Mouse (Mus musculus) kidney, embryonic 15.5 days (tissue): Measurements from ENCODE around the gene Reep3. TPM values are rescaled to one million over a fixed set of nuclear protein-coding genes. Genes with fewer than 3 reads are reported as not detected.
"Not testable (repeated sequence)": the region's sequence is repeated elsewhere in the genome, so short reads cannot be mapped to it uniquely, and the experiment has no call there.

ENCODE experiments used
- ATAC-seq: fragments of 200-750 bp; cut with Nextera tagmentation; replicated peaks from 2 replicates; pipeline ENCODE4 v1.8.0; 2017; ENCODE audit warnings: moderate TSS enrichment; ENCODE audit not compliant: low FRiP score
- H3K27ac ChIP-seq: fragments of 300-500 bp; sonication (generic); 2 replicates; pipeline ENCODE4 v1.5.1; 2015; ENCODE audit warnings: mild to moderate bottlenecking, inconsistent platforms
- H3K27me3 ChIP-seq: fragments of 300-500 bp; sonication (generic); 2 replicates; pipeline ENCODE4 v1.6.1; 2015; ENCODE audit warnings: inconsistent platforms
- H3K36me3 ChIP-seq: fragments of 300-500 bp; sonication (generic); 2 replicates; pipeline ENCODE4 v1.6.1; 2015; ENCODE audit warnings: inconsistent platforms
- H3K4me1 ChIP-seq: fragments of 300-500 bp; sonication (generic); 2 replicates; pipeline ENCODE4 v1.6.1; 2015; ENCODE audit warnings: inconsistent platforms
- H3K4me2 ChIP-seq: fragments of 300-500 bp; sonication (generic); 2 replicates; pipeline ENCODE4 v1.6.1; 2015; ENCODE audit warnings: moderate library complexity, mild to moderate bottlenecking, inconsistent platforms
- H3K4me3 ChIP-seq: fragments of 300-500 bp; sonication (generic); replicated peaks from 2 replicates; pipeline ENCODE4 v1.5.1; 2015; ENCODE audit warnings: mild to moderate bottlenecking, inconsistent platforms
- H3K9ac ChIP-seq: fragments of 300-500 bp; sonication (generic); 2 replicates; pipeline ENCODE4 v1.6.1; 2015; ENCODE audit warnings: mild to moderate bottlenecking, inconsistent platforms
- H3K9me3 ChIP-seq: fragments of 300-500 bp; sonication (generic); replicated peaks from 2 replicates; pipeline ENCODE4 v1.6.1; 2016; ENCODE audit warnings: inconsistent platforms
- WGBS: fragments of 180-500 bp; shearing (Covaris S2); methylation state at CpG from one replicate; pipeline ENCODE4 v1.1.7; 2015; ENCODE audit warnings: mixed read lengths; 5-methylcytosine and 5-hydroxymethylcytosine counted together
- polyA plus RNA-seq: library from polyadenylated mRNA; unstranded; fragments of >200 nt; fragmentation: Nextera tagmentation; extraction: Ambion mirVana; gene quantifications from 2 replicates; pipeline ENCODE4 v1.2.1, GENCODE M21; 2015

Reep3 gene
- polyA plus RNA-seq, 1 experiment from 2014 or later: 47.0 TPM

DNA sequence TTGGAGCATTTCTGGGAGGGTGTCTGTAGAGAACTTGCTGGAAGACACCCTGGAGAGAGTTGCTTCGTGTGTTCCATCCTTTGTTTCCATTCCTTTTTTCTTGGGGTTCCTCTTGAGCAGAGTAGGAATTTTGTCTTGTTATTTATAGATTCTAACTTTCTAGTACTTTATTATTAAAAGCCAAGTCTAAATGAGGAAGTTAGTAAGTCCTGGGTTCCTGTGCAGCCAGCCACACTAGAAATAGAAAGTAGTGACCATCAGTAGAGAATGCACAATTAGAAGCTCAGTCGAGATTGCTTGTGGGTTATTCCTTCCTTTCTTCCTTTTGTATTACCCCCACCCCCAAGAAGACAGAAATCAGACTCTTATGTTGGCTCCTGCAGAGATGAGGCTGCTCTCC lies 27.0 kb upstream of the Reep3 start:
- ATAC-seq: no peak
- Histone ChIP-seq H3K4me1 (peaks cover 51% of the 10 kb centered on the region), H3K9me3 (no peaks in the 10 kb centered on the region), H3K9ac (no peak overlapping the region), H3K27me3 (no peaks in the 10 kb centered on the region), H3K27ac (no peak overlapping the region), H3K4me2 (no peak overlapping the region), H3K4me3 (no peak overlapping the region), H3K36me3 (no peaks in the 10 kb centered on the region)
- WGBS: 64% methylated on average over 2 of the region's 2 CpGs

DNA sequence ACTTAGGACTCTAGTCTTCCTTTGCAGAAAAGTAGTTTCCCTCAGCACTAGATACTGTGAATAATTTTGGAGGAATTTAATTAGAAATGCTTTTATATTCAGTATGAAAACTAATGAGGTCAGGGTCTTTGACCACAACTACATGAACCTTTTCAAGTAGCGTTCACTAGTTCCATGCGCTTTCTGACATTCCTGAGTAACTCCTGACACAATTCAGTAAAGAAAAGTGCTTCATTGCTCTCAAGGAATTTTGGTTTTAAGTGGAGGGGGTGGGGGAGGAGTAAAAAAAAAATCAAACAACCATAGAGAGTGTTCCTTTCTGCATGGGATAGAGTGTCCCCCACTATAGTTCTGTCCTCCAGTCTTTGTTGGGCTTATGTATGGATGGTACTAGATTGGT lies 23.9 kb upstream of the Reep3 start:
- whole genome bisulfite sequencing: 44% methylated on average over 2 of the region's 2 CpGs
- ATAC-seq: no peak
- H3K27ac ChIP-seq: peak overlapping the region; percentile 69

DNA sequence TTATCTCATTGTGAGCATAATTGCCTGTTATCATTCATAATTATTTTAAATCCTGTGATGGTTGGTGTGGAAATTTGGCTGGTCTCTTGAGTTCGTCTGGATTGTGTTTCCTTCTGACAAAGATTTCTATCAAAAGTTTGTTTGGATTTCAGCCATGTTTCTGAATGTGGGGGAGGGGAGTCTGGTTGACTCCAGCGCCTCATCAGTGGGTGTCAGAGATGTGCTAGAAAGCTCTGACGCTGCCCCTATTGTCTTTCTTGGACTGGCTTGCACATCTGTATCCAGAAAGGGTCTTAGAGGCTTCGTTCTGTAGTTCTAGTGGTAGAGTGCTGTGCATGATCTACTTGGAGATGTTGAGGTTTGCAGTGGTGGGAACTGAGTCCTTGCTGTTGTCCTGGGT lies 23.4 kb upstream of the Reep3 start:
- Histone ChIP-seq H3K27ac (peak overlapping the region; percentile 69), H3K4me2 (0 out of 2 replicates have a peak overlapping the region, but pooled peaks have one; percentile 1), H3K9ac (no peak overlapping the region), H3K36me3 (no peaks in the 10 kb centered on the region), H3K27me3 (no peaks in the 10 kb centered on the region), H3K4me1 (peaks cover 61% of the 10 kb centered on the region), H3K4me3 (no peak overlapping the region), H3K9me3 (no peaks in the 10 kb centered on the region)
- 41% methylated on average over 4 of the region's 4 CpGs for WGBS
- ATAC-seq: no peak

More for the DNA sequence above, 23.9 kb upstream of the Reep3 start:
- no peak overlapping the region for H3K9ac ChIP-seq
- peaks cover 61% of the 10 kb centered on the region for H3K4me1 ChIP-seq
- no peak overlapping the region for H3K4me3 ChIP-seq
- H3K4me2 ChIP-seq: 0 out of 2 replicates have a peak overlapping the region, but pooled peaks have one; percentile 1
- H3K27me3 ChIP-seq: no peaks in the 10 kb centered on the region
- no peaks in the 10 kb centered on the region for H3K9me3 ChIP-seq
- H3K36me3 ChIP-seq: no peaks in the 10 kb centered on the region

DNA sequence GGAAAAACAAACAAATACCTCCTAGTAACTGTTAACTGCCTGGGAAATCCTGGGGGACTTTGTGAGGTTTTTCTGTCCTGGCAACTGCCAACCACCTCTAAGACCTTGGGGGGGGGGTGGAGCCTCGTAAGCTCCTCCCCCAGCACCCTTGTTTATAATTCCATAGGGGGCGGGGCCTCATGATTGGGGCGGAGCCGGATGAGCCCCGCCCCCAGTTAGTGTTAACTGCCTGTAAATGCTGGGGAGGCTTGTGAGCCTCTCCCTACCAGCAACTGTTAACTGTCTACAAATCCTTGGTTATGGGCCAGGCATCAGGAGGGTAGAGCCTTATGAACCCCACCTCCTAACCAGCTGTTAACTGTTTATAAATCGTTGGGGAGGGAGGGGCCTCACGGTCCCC lies 22.5 kb upstream of the Reep3 start:
- ATAC-seq: peak; percentile 30; the same call in 1 of the 2 replicates
- Histone ChIP-seq H3K4me3 (no peak overlapping the region), H3K4me1 (peaks cover 69% of the 10 kb centered on the region), H3K9ac (no peak overlapping the region), H3K9me3 (no peaks in the 10 kb centered on the region), H3K27ac (no peak overlapping the region), H3K27me3 (no peaks in the 10 kb centered on the region), H3K36me3 (no peaks in the 10 kb centered on the region), H3K4me2 (no peak overlapping the region)
- 57% methylated on average over 7 of the region's 7 CpGs for WGBS

DNA sequence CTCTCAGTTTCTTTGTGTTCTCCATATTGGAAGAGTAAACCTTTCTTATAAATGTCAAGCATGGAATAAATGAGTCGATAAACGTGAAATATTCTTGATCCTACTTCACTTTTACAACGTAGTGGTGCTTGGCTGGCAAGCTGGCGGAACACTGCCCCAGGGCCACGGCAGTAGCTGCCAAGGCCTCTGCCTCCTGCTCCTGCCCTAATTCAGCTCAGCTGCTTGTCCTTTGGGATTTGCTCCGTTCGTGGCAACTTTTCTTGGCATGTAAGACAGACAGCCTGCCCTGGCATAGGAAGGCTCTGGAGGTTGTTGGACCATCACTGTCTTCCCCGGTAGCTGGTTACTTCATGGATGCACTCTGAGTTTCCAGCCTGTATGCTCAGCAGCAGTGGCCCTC lies 19.5 kb upstream of the Reep3 start:
- Histone ChIP-seq H3K4me1 (peaks cover 71% of the 10 kb centered on the region), H3K9me3 (no peaks in the 10 kb centered on the region), H3K9ac (no peak overlapping the region), H3K27ac (peak overlapping the region; percentile 37; the same call in 1 of the 2 replicates), H3K4me3 (no peak overlapping the region), H3K4me2 (no peak overlapping the region), H3K27me3 (no peaks in the 10 kb centered on the region), H3K36me3 (no peaks in the 10 kb centered on the region)
- no peak for ATAC-seq
- 49% methylated on average over 8 of the region's 8 CpGs for WGBS

DNA sequence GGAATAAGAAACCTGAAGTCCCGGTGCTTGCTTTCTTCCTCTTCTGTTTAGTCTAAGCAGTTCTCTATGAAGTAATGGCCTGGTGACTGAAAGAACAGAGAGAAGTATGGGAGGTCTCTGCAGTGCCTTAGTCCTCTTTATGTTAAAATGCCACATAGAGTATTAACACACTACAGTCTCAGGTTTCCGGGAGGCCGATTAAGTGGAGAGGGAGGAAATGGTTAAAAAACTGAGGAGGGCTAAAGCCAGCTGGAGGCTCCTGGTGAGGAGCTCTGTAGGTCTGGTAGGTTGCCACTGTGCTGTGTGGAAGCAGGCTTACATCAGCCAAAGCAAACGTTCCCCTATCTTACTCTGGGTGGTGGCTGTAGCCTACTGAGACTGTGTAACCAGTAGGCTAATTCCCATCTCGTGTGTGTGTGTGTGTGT lies 18.9 kb upstream of the Reep3 start:
- no peaks in the 10 kb centered on the region for H3K27me3 ChIP-seq
- no peaks in the 10 kb centered on the region for H3K36me3 ChIP-seq
- no peak overlapping the region for H3K9ac ChIP-seq
- H3K4me3 ChIP-seq: no peak overlapping the region
- H3K9me3 ChIP-seq: no peaks in the 10 kb centered on the region
- no peak overlapping the region; the same call in 1 of the 2 replicates for H3K4me2 ChIP-seq
- H3K27ac ChIP-seq: peak overlapping the region; percentile 83
- H3K4me1 ChIP-seq: peaks cover 77% of the 10 kb centered on the region
- ATAC-seq: 0 out of 2 replicates have a peak, but pooled peaks have one; percentile 24
- WGBS: 11% methylated on average over 5 of the region's 5 CpGs

DNA sequence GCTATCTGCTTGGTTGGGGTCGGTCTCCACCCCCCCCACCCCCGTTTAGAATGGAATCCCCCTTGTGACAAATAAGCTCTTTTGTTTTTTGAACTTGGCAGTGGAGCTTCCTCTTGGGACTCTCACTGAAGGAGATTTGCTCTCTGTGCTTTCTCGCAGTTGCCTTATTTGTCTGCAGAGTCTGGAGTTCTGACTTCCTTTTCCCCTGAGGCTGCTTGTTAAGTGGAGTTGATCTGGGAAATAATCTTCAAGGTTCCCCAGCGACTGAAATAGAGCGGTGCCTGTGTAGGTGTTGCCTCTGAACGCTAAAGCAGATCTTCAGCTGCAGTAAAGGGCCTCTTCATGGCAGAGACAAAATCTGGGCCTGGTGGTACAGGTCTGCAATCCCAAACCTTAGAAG lies 18.4 kb upstream of the Reep3 start:
- H3K27ac ChIP-seq: peak overlapping the region; percentile 83
- H3K4me2 ChIP-seq: no peak overlapping the region; the same call in 1 of the 2 replicates
- no peaks in the 10 kb centered on the region for H3K9me3 ChIP-seq
- H3K4me1 ChIP-seq: peaks cover 77% of the 10 kb centered on the region
- H3K9ac ChIP-seq: no peak overlapping the region
- H3K4me3 ChIP-seq: no peak overlapping the region
- 18% methylated on average over 6 of the region's 6 CpGs for WGBS
- ATAC-seq: no peak
- H3K36me3 ChIP-seq: no peaks in the 10 kb centered on the region
- no peaks in the 10 kb centered on the region for H3K27me3 ChIP-seq

DNA sequence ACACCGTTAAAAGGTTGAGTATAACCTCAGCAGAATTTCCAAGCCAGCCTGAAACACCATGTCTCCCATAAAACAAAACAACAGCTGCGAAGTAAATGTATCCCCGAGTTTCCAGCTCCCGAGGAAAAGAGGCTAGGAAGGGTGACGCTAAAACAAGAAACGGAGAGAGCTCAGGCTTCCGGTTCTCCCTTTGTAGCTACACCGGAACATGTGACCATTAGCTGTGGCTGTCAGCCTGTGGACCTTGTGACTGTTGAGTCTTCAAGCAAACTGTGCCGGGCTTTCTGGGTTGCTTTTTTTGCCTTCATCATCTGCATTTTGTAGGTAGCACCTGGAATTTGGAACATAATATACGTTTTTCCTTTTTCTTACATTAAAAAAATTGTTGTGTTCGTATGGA lies 17.1 kb upstream of the Reep3 start:
- H3K27ac ChIP-seq: no peak overlapping the region
- ATAC-seq: no peak
- WGBS: 82% methylated on average over 11 of the region's 11 CpGs
- H3K4me3 ChIP-seq: no peak overlapping the region
- H3K4me2 ChIP-seq: no peak overlapping the region
- no peak overlapping the region for H3K9ac ChIP-seq
- peaks cover 7% of the 10 kb centered on the region for H3K36me3 ChIP-seq
- peaks cover 70% of the 10 kb centered on the region for H3K4me1 ChIP-seq
- H3K9me3 ChIP-seq: no peaks in the 10 kb centered on the region
- H3K27me3 ChIP-seq: no peaks in the 10 kb centered on the region

DNA sequence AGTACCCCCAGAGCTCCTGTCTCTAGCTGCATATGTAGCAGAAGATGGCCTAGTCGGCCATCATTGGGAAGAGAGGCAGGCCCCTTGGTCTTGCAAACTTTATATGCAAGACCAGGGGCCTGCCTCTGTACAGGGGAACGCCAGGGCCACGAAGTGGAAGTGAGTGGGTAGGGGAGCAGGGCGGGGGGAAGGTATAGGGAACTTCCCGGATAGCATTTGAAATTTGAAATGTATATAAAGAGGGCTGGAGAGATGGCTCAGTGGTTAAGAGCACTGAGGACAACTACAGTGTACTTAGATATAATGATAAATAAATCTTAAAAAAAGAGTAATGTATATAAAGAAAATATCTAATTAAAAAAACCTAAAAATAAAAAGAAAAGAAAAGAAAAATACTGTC lies 16.2 kb upstream of the Reep3 start:
- H3K27me3 ChIP-seq, H3K27ac ChIP-seq, H3K4me3 ChIP-seq, ATAC-seq, H3K4me2 ChIP-seq, H3K9me3 ChIP-seq, H3K9ac ChIP-seq: not testable (repeated sequence)
- WGBS: 84% methylated on average over 5 of the region's 5 CpGs
- peaks cover 73% of the 10 kb centered on the region for H3K4me1 ChIP-seq
- H3K36me3 ChIP-seq: peaks cover 14% of the 10 kb centered on the region

DNA sequence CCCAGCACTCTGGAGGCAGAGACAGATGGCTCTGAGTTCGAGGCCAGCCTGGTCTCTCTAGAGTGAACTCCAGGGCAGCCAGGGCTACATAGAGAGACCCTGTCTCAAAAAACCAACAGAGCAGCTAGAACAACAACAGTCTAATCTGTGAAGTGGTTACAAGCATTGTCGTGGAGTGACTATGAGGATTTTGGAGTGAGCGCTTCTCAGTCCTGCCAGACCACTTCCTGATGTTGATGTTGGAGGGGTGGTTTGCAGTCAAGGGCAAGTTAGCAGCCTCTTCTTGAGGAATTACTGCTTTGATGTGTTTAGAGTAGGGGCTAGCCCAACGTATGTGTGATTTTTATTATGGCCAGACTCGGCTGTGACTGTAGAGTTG lies 15.0 kb upstream of the Reep3 start:
- WGBS: 52% methylated on average over 5 of the region's 5 CpGs
- no peak for ATAC-seq
- H3K9ac ChIP-seq: no peak overlapping the region
- H3K36me3 ChIP-seq: peaks cover 14% of the 10 kb centered on the region
- H3K4me2 ChIP-seq: no peak overlapping the region
- H3K27me3 ChIP-seq: no peaks in the 10 kb centered on the region
- H3K9me3 ChIP-seq: no peaks in the 10 kb centered on the region
- H3K27ac ChIP-seq: no peak overlapping the region
- peaks cover 76% of the 10 kb centered on the region for H3K4me1 ChIP-seq
- H3K4me3 ChIP-seq: no peak overlapping the region

DNA sequence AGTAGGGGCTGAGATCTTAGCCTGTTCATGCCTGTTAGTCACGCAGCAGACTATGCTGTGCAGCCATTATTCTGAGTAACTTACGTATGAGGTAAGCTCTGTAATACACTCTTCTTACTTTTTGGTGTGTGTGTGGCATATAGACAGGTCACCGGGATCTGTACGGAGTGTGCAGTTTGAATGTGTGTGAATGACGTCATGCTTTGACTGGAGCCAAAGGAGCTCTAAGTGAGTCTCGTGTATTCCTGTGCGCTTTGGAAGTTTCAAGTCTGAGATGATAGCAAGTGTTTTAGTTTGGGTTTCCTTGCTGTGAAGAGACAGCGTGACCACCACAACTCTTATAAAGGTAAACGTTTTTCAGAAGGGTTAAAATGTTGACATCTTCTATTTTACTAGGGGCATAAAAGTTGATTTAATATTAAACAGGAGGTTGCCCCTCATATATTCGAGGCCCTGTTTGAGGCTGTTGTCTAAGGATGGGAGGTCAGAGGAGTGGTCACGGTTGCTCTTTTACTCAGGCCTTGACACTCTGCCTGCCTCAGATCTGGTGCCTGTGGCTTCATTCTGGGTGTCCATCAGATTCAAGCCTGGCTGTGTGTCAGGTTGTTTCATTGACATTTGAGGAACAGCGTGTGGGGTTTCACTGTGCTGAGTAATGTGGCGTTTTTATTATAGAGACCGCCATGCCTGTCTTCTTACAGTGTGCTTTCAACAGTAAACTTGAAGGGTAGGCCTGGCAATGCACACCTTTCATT lies 14.5 kb upstream of the Reep3 start:
- Histone ChIP-seq H3K4me3 (no peak overlapping the region), H3K9me3 (no peaks in the 10 kb centered on the region), H3K9ac (no peak overlapping the region), H3K27me3 (no peaks in the 10 kb centered on the region), H3K4me2 (no peak overlapping the region), H3K36me3 (peaks cover 14% of the 10 kb centered on the region), H3K27ac (0 out of 2 replicates have a peak overlapping the region, but pooled peaks have one; percentile 3), H3K4me1 (peaks cover 76% of the 10 kb centered on the region)
- ATAC-seq: no peak
- 60% methylated on average over 14 of the region's 14 CpGs for WGBS

DNA sequence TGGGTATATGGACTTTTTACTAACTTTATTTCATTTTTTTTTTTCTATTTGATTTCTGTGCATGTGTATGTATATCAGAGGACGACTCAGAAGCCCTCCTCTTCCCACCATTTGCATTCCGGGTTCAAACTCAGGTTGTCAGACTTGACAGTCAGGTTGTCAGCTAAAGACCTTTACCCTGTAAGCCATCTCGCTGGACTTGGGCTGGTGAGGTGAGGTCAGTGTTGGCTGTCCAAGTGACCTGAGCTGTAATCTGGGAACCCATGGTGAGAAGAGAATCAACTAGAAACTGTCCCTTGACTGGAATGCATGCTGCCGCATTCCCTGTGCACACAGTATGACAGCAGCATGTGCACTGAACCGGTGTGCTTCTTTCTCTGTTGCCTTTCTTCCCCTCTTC lies 12.9 kb upstream of the Reep3 start:
- Histone ChIP-seq H3K27me3 (no peaks in the 10 kb centered on the region), H3K36me3 (peaks cover 14% of the 10 kb centered on the region), H3K4me1 (peaks cover 76% of the 10 kb centered on the region), H3K4me2 (no peak overlapping the region), H3K27ac (no peak overlapping the region), H3K4me3 (no peak overlapping the region), H3K9me3 (no peaks in the 10 kb centered on the region), H3K9ac (no peak overlapping the region)
- 84% methylated on average over 5 of the region's 5 CpGs for WGBS
- no peak for ATAC-seq

DNA sequence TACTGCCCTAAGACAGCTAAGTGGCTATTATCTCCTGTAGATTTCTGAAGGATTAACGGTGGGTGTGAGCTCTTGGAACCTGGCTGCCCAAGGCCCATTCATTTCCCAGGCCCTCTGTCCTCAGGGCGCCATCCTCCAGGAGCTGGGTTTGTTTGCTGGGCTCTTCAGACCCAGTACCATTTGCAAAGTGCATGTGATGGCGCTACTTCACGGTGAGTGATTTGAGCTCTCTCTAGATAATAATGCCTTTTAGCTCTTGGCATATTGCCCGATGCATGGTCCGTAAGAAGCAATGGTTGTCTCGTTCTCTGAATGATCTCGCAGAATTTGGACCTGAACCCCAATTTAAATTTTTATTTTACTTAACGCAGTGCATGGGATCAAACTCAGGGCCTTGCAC lies 11.4 kb upstream of the Reep3 start:
- Histone ChIP-seq H3K4me3 (no peak overlapping the region), H3K9ac (no peak overlapping the region), H3K36me3 (peaks cover 14% of the 10 kb centered on the region), H3K9me3 (no peaks in the 10 kb centered on the region), H3K27ac (no peak overlapping the region), H3K4me2 (no peak overlapping the region), H3K27me3 (no peaks in the 10 kb centered on the region), H3K4me1 (peaks cover 86% of the 10 kb centered on the region)
- ATAC-seq: no peak
- 75% methylated on average over 9 of the region's 9 CpGs for WGBS
